Mouse (Mus musculus) left cerebral cortex, postnatal 36 days (tissue): Measurements from ENCODE around the gene Phldb2. TPM values are rescaled to one million over a fixed set of nuclear protein-coding genes. Genes with fewer than 3 reads are reported as not detected.

Source experiments
- DNase-seq, 2 experiments: peaks; one replicate each; pipeline ENCODE4 v3.0.0; 2021 to 2022; ENCODE audit warnings: low spot score in 2 of 2, mixed read lengths in 1 of 2
- intact Hi-C: fragments of 180-260 bp; cut with DNase I; formaldehyde crosslinking; loops from one replicate; pipeline ENCODE4 v1.15.1; 2025
- total RNA-seq, 2 experiments: library from RNA; stranded (reverse); gene quantifications; 2 replicates each; pipeline ENCODE4 v1.2.3; 2021

The Phldb2 gene
- total RNA-seq, 2 experiments from 2014 or later: 4.4 to 9.9 TPM

DNA sequence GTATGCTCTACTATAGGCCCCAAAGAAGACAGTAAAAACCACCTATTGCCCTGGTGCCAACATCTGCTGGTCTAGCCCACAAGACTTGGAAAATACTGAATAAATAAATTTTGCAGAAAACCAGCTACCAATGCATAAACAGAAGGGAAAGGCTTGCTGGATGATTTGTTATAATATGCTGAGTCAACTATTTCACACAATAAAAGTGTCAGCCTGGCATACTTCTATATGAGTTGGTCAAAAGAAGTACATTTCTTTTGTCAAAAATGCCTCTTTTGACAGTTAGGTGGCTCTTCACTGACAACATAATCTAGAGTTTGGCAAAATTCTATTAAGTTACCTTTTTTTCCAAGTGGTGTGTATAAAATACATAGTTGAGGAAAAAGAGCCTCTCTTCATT is 141.6 kb downstream of the Phldb2 start:
- DNase-seq: no peak
- intact Hi-C loops: no loop called here

DNA sequence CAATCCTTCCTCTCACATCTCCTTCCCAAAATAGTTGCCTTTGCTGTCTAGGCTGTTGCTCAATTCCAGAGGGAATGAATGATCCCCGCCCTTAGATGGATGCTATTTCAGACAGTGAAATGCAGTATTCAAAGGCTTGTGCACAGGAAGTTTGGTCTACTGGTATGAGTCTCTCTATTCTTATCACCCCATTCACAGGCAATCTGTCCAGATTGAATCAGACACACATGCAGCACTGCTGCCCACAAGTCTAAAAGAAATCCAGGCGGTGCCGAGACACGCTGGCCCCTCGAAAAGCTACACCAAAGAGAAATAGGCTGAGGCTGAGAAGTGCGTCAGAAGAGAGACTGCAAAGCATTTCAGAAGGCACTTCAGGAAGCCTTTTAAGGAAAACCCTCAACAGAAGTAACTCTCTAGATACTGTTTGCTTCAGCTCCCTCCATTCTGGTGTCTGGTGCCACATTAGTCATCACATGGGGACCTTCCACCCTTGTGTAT is 142.5 kb downstream of the Phldb2 start:
- DNase-seq: peak; percentile 47 to 57

DNA sequence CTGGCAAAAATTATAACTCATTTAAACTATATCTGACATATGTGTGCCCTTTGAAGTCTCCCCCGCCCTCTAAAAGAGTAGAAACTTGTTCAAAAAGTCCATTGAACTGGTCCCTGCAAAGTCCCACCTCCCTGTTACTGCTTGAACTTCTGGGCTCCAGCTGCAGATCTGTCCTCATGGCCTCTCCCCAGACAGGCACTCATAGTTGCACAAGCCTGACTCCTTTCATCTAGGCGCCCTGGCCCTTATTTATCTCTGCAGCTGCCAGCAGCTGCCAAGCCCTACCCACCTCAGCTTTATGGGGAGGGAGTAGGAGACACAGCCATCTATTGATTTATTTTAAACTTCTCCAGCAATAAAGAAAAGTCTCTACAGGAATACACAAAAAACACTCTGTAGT is 143.2 kb downstream of the Phldb2 start:
- no peak for DNase-seq
- intact Hi-C loops: no loop called here

More for the DNA sequence above, 142.5 kb downstream of the Phldb2 start:
- intact Hi-C loops: no loop called here

DNA sequence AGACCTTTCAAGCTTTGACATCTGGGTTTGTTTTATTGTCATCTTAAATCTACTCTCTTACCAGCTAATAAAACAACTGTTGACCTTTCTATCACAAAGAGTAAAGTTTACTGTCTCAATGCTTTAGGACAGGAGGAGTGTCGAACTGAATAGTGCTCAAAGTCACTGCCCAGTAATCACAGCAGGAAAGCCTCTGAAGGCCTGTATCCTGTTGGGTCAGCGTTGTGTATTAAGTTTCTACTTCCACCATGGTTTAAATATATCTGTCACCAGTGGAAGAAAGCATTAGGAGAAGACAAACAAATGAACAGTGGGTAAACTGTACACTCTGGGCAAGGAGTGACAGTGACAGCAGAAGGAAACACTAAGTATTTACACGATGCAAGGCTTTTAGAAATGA is 148.7 kb downstream of the Phldb2 start:
- intact Hi-C loops: no loop called here
- DNase-seq: no peak

DNA sequence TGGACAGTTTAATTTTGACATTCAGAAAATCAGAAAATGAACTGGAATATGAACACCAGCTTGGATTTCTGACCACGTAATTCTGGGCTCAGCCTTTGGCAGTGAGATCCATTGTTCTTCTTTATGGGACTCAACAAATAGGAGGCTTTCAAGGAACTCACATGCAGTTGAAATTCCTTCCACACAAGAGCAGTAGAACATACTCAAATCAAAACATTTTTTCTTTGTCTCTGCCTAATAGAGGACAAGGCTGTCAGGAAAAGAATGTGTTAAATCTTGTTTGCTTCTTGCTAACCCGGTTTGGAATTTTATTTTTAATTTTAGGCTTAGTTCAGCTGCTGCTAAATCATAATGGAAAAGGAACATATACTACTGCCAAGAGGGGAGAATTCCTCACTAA is 153.0 kb downstream of the Phldb2 start:
- intact Hi-C loops: no loop called here
- no peak for DNase-seq

DNA sequence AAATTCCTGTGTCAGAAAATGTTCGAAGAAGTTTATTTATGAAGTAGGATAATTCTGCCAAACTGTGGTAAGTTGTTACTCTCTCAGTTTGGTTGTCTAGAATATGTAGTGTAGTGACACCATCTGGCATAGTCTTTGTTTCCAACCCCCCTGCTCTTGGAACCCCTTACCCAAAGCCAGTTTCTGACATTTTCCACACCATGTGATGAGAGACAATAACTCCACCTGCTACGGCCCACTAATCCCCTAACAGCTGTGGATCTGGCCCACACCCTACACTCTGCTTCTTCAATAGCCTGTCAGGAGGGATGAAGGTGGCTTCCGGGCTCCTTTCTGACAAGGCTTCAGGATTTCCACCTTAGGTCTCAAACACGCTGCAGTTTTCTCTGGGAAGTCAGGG is 154.2 kb downstream of the Phldb2 start:
- no peak for DNase-seq
- intact Hi-C loops: no loop called here

DNA sequence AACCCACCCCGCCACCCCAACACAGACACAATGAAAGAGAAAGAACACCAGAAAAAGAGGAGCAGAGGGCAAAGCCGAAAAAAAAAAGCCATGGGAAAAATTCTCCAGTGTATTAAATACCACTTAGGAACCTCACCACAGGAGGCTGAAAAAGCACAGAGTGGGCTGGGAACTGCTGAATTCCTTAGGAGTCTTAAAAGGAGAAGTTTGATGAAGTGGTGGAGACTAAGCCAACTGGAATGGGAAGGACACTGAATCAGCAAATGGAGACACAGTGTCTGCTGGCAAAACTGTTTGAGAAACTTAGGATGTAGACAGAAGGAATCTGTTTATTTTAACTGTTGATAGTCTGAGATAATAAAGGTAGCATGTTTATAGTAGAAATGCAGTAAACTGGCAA is 154.8 kb downstream of the Phldb2 start:
- no peak for DNase-seq
- intact Hi-C loops: no loop called here

DNA sequence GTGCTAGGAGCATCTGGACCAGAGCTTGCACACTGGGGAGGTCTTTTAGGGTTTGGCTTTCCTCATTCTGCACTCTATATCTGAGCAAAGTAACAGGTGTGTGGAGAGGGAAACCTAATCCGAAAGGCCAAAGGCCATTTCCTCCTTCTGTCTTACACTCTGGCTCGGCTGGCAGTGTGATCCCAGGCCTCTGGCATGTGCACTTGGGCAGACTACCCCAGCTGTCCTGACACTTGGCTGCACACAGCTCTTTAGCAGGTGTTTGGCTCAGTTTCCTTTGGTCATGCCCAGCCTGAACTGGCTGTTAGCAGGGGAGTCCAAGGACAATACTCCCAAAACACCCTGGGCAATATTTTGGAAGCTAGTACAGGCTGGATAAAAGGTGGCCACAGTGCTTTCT is 156.6 kb downstream of the Phldb2 start:
- intact Hi-C loops: no loop called here
- DNase-seq: no peak

DNA sequence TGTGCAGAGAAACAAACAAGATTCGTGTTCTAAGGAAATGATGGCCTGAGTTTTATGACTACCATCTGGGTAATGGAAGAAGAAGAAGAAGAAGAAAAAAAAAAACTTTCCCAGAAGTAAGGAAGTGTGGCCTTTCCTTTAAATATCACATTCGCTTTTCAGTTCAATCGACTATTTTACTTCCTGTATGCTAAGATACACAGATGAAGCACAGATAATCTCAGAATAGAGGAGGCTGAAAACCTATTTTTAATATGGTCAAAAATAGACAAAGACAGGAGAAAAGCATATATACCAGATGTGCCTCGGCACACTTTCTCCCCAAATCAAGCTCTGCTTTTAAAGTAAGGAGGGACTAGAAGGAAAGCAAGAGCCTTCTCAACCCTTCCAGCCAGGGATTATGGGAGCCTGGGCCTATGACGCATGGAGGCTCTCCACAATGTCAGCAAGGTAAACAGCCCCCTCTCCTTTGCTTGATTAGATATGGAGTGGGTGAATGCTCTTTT is 158.2 kb downstream of the Phldb2 start:
- intact Hi-C loops: no loop called here
- no peak for DNase-seq

DNA sequence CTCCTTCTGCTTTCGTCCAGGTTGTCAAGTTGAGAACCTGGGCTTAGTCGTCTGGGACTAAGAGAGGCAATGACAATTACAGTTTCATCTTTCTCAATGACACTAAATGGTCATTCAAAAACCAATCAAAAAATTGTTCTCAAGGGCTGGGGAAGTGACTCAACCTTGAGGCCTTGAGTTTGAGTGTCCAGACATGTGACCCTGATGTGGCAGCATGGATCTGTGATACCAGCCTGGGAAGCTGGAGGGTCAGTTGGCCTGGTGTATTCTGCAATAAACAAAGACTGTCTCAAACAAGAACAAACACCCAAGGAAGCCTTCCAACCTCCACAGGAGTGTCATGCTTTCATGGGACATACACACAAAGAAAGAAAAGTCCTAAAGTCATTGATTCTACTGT is 160.6 kb downstream of the Phldb2 start:
- DNase-seq: no peak
- intact Hi-C loops: no loop called here

DNA sequence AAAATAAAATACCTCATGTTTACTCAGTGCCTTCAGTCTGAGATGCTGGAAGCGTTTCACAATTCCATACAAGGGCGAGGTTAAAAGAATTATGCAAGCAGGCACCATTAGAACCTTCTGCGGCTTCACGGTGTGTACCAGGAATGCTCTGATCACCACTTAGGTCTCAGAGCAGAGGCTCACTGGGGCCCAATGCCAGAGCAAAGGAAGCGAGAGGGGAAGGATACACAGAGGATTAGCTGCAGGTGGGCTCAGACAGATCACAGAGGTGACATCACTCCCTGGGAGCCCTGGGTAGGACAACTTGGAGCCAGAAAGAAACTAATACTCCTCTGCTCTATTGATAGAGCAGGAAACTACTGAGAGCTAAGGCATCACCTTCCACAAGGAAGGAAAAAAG is 162.1 kb downstream of the Phldb2 start:
- intact Hi-C loops: no loop called here
- no peak for DNase-seq

DNA sequence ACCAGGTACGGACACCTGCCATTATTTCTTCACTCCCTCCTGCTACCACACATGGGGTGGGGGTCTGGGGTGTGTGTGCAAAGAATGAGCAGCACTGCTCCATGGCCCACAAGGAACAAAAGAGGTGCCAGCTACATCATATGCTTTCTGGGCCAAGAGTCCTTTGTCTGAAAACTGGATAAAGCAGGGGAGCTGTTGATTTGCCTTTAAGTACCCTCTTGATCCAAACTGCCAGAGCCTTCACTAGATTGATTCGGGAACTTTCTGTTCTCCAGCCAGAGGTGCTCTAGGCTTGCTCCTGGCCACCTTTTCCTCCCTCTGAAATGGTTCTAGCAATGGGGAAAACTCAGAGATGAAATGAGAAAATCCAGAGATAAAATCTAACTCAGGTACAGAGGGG is 164.1 kb downstream of the Phldb2 start:
- no peak for DNase-seq
- intact Hi-C loops: no loop called here

DNA sequence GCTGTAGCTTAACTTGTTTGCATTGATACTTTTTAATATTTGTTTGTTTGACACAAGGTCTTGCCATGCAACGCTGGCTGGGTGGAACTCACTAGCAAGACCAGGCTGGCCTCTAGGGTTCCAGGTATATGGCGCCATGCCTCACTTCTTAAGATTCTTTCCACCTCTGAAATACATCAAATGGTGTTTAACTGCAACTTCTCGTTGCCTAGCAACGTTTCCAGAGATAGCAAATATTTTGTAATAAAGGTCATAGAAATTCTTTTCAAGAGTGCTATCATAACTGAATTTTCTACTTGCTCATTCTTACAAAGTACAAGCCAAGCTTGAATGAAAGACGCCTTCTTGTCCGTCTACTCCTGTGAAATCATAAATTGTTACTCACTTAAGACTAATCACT is 165.7 kb downstream of the Phldb2 start:
- DNase-seq: no peak
- intact Hi-C loops: no loop called here

DNA sequence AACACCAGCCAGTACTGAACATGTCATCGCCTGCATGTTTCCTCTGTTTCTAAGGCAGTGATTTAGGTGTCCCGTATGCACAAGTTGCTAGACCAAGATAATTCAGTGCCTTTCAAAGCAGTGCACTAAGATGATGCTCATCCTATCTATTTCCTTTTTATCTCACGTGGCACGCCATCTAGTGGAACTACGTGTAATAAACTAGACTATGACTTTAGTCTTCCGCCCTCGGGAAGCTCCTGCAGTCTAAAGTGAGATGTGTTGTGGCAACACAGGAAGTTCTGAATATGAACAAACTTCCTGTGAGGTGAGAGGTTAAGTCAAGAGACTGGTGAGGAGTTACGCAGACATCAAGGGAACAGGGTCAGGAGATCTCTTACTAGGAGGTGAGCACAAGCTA is 166.8 kb downstream of the Phldb2 start:
- intact Hi-C loops: no loop called here
- no peak for DNase-seq

DNA sequence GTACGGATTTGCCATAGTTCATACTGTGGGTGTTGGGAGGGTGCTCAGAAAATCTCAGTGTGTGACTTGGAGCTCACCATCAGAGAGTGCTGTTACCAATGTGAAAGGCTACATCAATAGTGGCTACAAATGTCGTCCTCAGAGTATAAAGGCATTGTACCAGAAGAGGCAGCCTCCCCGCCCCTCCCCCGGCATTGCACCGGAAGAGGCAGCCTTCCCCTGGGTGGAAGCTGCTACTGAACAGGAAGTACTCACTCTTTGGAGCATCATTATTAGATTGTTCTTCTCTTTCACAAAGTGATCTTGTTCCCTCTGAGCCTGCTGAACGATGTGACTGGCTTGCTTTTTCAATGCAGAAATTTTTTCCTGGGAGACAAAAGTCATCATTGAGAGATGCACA is 173.4 kb downstream of the Phldb2 start:
- intact Hi-C loops: no loop called here
- no peak for DNase-seq

DNA sequence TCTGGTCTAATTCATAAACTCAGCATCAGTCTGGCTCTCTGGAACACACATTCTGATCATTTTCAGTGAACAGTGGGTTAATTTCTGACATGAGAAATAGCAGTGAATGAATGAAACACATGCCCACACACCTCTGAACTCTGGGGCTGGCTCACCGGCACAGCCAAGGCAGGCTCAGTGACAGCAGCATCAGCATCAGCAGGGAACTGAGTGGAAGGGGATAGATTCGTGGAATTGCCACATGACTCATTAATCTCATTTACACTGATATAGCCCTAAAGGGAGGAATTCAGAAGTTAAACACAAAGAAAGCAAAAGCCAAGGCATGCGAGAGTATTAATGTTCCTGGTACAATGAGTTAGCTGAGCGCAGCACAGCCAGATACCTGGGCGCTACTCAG is 178.6 kb downstream of the Phldb2 start:
- DNase-seq: no peak
- intact Hi-C loops: no loop called here

DNA sequence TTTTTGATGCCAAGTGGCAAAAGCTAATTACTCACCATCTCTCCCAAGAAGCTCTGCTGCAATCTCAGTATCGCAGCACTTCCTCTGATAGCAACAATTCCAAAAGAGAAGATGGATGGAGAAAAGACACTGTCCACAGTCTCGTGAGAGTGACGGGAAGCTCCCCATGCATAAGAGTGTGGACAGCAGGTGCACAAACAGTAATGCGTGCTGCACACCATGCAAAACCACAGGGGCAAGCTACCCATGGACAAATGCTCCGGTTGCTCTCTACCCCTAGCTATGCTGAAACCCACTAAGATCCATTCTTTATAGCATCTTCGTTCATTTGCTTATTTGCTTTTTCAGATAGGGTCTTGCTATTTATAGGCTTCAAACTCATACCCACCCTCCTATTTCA is 182.5 kb downstream of the Phldb2 start:
- intact Hi-C loops: no loop called here

DNA sequence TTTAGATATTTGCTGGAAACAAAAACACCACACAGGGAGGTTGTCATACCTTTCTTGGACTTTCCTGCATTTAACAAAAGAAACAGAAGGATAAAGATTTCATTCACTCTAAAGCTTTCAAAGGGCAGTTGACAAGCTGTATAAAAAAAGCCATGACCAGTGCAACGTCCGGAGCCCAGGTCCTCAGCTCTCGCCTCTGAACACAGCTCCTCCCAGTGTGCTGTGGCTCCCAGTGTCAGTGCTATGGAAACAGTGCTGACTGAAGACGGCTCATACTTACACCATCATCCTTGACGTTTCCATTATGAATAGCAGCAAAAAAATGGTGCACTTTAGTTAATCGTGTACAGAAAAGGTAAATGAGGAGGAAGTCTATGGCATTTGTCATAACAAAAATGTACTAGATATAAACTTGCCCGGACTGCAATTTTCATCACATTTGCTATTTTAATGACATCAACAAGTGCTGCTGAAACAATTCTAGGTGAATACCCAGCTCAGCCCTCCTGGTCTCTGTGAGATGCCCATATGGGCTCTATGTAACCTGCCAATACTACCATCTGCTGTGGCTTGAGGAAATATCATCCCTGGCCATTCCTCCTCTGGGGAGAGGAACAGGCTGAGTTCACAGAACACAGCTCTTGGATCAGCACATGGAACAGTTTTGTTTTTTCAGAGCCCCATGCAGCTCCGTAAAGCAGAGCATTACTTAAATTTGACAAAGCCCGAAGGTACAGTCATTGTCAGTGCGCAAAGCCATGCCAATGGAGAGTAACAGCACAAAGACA is 185.4 kb downstream of the Phldb2 start:
- intact Hi-C loops: no loop called here
- DNase-seq: no peak

More for the DNA sequence above, 182.5 kb downstream of the Phldb2 start:
- DNase-seq: no peak

DNA sequence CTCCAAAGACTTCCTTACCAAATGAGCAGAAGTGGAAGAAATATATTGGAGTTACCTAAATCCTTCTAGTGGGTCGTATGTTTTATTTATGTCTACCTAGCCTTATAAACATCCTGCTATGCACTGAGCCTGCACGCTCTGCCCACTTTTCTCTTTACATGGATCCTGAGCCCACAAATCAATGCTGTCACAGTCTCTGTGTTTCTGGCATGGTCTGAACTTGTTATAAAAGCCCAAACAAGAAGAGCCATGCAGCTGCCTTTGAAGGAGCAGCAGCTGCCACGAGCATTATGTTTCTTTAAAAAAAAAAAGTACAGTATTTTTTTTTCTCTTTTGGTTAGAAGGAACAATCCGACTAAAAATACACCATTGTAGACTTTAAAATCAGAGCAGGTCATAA is 186.0 kb downstream of the Phldb2 start:
- intact Hi-C loops: no loop called here
- no peak for DNase-seq

DNA sequence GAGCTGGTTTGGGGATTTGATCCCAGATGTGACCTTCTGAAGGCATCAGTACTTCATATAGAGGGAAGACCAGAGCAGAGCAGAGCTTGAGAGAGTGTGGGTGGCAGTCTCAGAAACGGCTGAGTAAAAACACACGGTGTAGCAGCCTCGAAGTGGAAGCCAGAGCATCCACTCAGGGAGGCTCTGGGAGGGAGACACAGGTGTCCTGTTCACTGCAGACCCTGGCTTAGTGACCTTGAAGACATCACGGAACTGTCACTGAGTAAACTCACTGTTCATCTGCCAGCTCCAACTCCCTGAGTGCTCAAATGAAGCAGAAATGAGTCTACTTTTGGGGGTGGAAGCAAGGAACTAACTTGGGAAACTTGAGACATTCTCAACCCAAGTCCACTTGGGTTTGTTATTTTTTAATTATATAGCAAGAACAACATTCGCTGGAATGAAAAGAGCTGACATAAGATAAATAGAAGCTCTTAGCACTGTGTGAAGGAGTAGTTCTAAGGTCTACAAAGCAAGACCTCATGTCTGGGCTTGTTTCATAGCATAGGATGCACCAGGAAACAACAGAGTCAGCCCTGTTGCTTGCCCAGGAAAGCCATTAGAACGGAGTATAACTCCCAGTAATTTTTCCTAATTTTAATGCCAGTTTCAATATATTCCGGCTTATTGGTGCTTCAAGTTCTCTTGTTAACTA is 187.4 kb downstream of the Phldb2 start:
- no peak for DNase-seq
- intact Hi-C loops: no loop called here

DNA sequence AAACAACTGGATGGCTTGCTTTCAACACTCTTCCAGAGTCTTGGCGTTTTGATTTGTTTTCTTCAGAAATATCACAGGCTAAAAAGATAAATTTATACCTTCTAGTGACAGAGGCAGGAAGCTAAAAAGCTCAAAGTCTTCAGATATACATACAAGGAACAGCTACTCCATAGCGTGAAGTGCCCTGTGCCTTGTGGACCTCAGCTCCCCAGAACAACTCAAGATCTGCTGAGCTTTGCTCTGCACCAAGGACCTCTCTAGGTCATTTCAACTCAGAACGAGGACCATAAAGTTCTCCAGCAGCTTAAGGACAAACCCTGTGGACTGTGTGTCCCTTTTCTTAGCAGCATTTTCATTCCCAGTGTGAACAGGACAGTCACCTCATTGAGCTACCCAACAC is 188.3 kb downstream of the Phldb2 start:
- intact Hi-C loops: no loop called here
- no peak for DNase-seq
